Mouse (Mus musculus) thymus, adult 2 months (tissue): ENCODE measurements around the gene Zfp429.

ENCODE experiments used
- CTCF ChIP-seq: fragments of 200-500 bp; IDR thresholded peaks from 2 replicates; pipeline ENCODE4 v1.5.1; 2012; ENCODE audit warnings: mild to moderate bottlenecking, control low read depth, low read length, moderate library complexity, borderline replicate concordance; ENCODE audit not compliant: control insufficient read depth, poor library complexity, insufficient read depth; ENCODE audit errors: extremely low read depth
- POLR2A ChIP-seq: fragments of 200-500 bp; IDR thresholded peaks from 2 replicates; pipeline ENCODE4 v1.6.1; 2012; ENCODE audit warnings: mild to moderate bottlenecking, low read length, control low read depth, moderate library complexity; ENCODE audit not compliant: control insufficient read depth, poor library complexity, insufficient read depth; ENCODE audit errors: extremely low read depth

- TF ChIP-seq POLR2A (0 out of 2 replicates have a peak, but pooled peaks have one; percentile 25), CTCF (no peak)
Measured at GRCm38 (mm10) chr13:67360131-67360744, 39.4 kb downstream of the Zfp429 start, which contains the start of the genes Gm28044 and Zfp953.
